7 mouse cellular contexts compared by ENCODE assay signal in the genomic region with DNA sequence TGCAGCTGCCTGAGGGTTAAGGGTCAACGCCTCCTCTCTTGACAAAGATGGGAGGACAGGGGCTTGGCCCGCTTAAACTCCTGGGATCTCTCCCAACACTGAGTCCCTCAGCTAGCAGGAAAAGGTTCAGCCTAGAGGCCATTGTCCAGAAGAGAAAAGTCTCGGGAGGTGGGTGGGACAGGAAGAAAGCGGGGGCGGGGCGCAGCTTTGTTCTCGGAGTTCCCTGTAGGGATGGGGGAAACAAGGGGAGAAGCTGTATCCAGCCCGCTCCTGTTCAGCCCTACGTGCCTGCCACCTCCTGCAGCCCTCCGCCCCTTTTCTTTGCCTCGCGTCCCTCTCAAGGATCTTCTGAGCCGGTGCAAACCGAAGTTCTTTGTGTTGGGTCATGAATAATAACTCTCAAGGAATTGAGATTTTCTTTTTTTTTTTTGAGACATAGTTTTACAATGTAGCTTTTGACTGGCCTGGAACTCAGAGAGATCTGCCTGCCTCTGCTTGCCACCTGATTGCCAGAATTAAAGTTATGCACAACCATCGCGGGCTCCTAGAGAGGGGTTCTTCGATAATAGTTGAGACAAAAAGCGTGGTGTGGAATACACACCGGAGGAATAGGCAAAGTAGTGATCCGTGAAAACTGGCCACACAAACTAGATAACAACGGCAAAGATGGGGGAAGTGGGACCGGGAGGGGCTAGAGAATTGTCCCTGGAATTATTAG. TPM values are rescaled to one million over a fixed set of nuclear protein-coding genes. Genes with fewer than 3 reads are reported as not detected.
A peak's percentile ranks its signal among the peaks of the same experiment; 100 is the strongest.
DNase-seq lines count a peak whose midpoint lies in the region; ATAC-seq and TF ChIP-seq lines count a peak whose summit lies in the region.

No protein-coding gene starts in this region.

- WGBS in cerebellum, adult 2 months, result 4% methylated on average over 22 of the region's 22 CpGs
- 2% methylated on average over 22 of the region's 22 CpGs for WGBS in forebrain, postnatal 0 days

- peak overlapping the region; percentile 91 for H3K4me3 ChIP-seq in cerebellum, adult 2 months (replicated peaks; ENCODE audit: insufficient read depth, low read depth, low read length)
- peak overlapping the region; percentile 90 for H3K4me3 ChIP-seq in forebrain, postnatal 0 days (ENCODE audit: low read depth, low read length)

- H3K4me2 ChIP-seq in forebrain, postnatal 0 days (ENCODE audit: low read depth), result peak overlapping the region; percentile 86

- no peaks in the 10 kb centered on the region for H3K27me3 ChIP-seq in cerebellum, adult 2 months (ENCODE audit: control insufficient read depth, insufficient read depth, low read length)
- no peaks in the 10 kb centered on the region for H3K27me3 ChIP-seq in forebrain, postnatal 0 days (ENCODE audit: insufficient read depth, low read length)

- TF ChIP-seq CTCF in cerebellum, adult 2 months (IDR thresholded peaks at IDR 0.05; ENCODE audit: borderline replicate concordance, insufficient read depth, low read depth, low read length), result no peak
- TF ChIP-seq CTCF in forebrain, postnatal 0 days (IDR thresholded peaks at IDR 0.05; ENCODE audit: low read depth), result no peak

- peaks cover 26% of the 10 kb centered on the region for H3K4me1 ChIP-seq in cerebellum, adult 2 months (ENCODE audit: control insufficient read depth, insufficient read depth, low read length)
- H3K4me1 ChIP-seq in forebrain, postnatal 0 days (ENCODE audit: insufficient read depth), result peaks cover 18% of the 10 kb centered on the region

- no peaks in the 10 kb centered on the region for H3K9me3 ChIP-seq in forebrain, postnatal 0 days (ENCODE audit: low read length)

- ATAC-seq in forebrain, postnatal 0 days, result peak; percentile 19

- peak; percentile 96 for DNase-seq in ZHBTc4 (ENCODE audit: low read depth, low spot score)
- peak; percentile 40 to 43 for DNase-seq in cerebellum, adult 2 months
- peak; percentile 56 for DNase-seq in forebrain, postnatal 0 days
- peak; percentile 85 for DNase-seq in heart, postnatal 4 days
- peak; percentile 12 to 22 for DNase-seq in layer of hippocampus, adult 8-10 months (ENCODE audit: low spot score in 2 of 2)
- peak; percentile 79 for DNase-seq in lung, postnatal 25 days (ENCODE audit: low spot score)
- DNase-seq in right cerebral cortex, postnatal 4 days, result peak; percentile 60

- peak overlapping the region; percentile 78 for H3K9ac ChIP-seq in forebrain, postnatal 0 days

- TF ChIP-seq POLR2A in cerebellum, adult 2 months (IDR thresholded peaks at IDR 0.05; ENCODE audit: borderline replicate concordance, insufficient read depth, low read length), result no peak

- no peaks in the 10 kb centered on the region for H3K36me3 ChIP-seq in forebrain, postnatal 0 days (ENCODE audit: insufficient read depth)

- peak overlapping the region; percentile 66; the same call in 1 of the 2 replicates for H3K27ac ChIP-seq in cerebellum, adult 2 months (ENCODE audit: insufficient read depth, low read length)
- H3K27ac ChIP-seq in forebrain, postnatal 0 days (ENCODE audit: low read depth, low read length), result peak overlapping the region; percentile 81

RNA-seq across cellular contexts. Expression of gene Llgl1, which starts 0.6 kb away (rescaled TPM):
- 88.3 and 90.5 TPM in 2 replicates for polyA plus RNA-seq in cerebellum, adult 2 months (2012; rRNA removed)
- total RNA-seq in forebrain, postnatal 0 days (2014; rRNA removed), result 27.8 and 32.2 TPM in 2 replicates
- polyA plus RNA-seq in forebrain, postnatal 0 days (2015; fragmentation: Nextera tagmentation; extraction: Ambion mirVana), result 25.3 and 30.1 TPM in 2 replicates
- 10 to 100 TPM; 26.6 to 28.4 TPM for total RNA-seq in heart, postnatal 4 days (2021)
- total RNA-seq in layer of hippocampus, adult 8-10 months (2022), result 10 to 100 TPM; 40.1 to 49.3 (median 43.9) TPM

RNA-seq across cellular contexts. Expression of gene Flii, which starts 28.1 kb away (rescaled TPM):
- polyA plus RNA-seq in cerebellum, adult 2 months (2012; rRNA removed), result 160 and 177 TPM in 2 replicates
- total RNA-seq in forebrain, postnatal 0 days (2014; rRNA removed), result 80.7 and 104 TPM in 2 replicates
- polyA plus RNA-seq in forebrain, postnatal 0 days (2015; fragmentation: Nextera tagmentation; extraction: Ambion mirVana), result 31.7 and 37.4 TPM in 2 replicates
- 100 to 1,000 TPM; 104 to 107 TPM for total RNA-seq in heart, postnatal 4 days (2021)
- 10 to 100 TPM; 66.4 to 79.1 (median 71.5) TPM for total RNA-seq in layer of hippocampus, adult 8-10 months (2022)

RNA-seq across cellular contexts. Expression of gene Mief2, which starts 29.2 kb away (rescaled TPM):
- 27.4 and 28.4 TPM in 2 replicates for polyA plus RNA-seq in cerebellum, adult 2 months (2012; rRNA removed)
- 35.7 and 40.4 TPM in 2 replicates for total RNA-seq in forebrain, postnatal 0 days (2014; rRNA removed)
- polyA plus RNA-seq in forebrain, postnatal 0 days (2015; fragmentation: Nextera tagmentation; extraction: Ambion mirVana), result 25.4 and 26.5 TPM in 2 replicates
- total RNA-seq in heart, postnatal 4 days (2021), result 10 to 100 TPM; 20.7 to 24.8 TPM
- 10 to 100 TPM; 20.8 to 22.8 (median 21.8) TPM for total RNA-seq in layer of hippocampus, adult 8-10 months (2022)

Comparison
In these comparisons a context has a peak if more than half of its experiments do, and no peak if none do; other contexts are left out.
1. Peak in every context shown above with its lines: DNase-seq, ATAC-seq, H3K4me3 ChIP-seq and H3K27ac ChIP-seq.
2. DNase-seq: peak in every context shown above with its lines; median percentile 96 in ZHBTc4; 85 in heart, postnatal 4 days; 79 in lung, postnatal 25 days; 60 in right cerebral cortex, postnatal 4 days; 56 in forebrain, postnatal 0 days; 42 in cerebellum, adult 2 months; 17 in layer of hippocampus, adult 8-10 months.